Mouse (Mus musculus) cortical plate, adult 2 months (tissue): Measurements from ENCODE around the gene Mvk.

ENCODE experiments used
- CTCF ChIP-seq: fragments of 200-500 bp; IDR thresholded peaks from 2 replicates; pipeline ENCODE4 v1.5.1; 2011; ENCODE audit warnings: mild to moderate bottlenecking, control low read depth, low read length; ENCODE audit not compliant: insufficient read depth; ENCODE audit errors: extremely low read depth
- POLR2A ChIP-seq: fragments of 200-500 bp; IDR thresholded peaks from 2 replicates; pipeline ENCODE4 v1.6.1; 2011; ENCODE audit warnings: mild to moderate bottlenecking, low read length, control low read depth; ENCODE audit not compliant: insufficient read depth; ENCODE audit errors: extremely low read depth

DNA sequence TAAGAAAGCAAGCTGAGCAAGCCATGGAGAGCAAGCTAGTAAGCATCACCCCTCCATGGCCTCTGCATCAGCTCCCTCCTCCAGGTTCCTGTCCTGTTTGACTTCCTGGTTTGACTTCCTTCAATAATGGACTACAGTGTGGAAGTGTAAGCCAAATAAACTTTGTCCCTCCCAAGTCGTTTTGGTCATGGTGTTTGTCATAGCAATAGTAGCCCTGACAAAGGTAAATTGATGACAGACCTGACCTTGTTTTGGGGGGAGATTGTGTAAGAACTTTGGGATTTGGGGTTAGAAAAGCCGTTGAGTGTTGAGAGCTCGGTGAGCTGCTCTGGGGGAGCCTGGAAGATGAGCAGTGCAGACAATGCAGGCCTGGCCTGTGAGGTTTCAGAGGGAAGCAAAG is 26.3 kb downstream of the Mvk start:
- TF ChIP-seq CTCF: no peak
- no peak for TF ChIP-seq POLR2A
